Mouse (Mus musculus) G1E (cell line): ENCODE measurements around the gene Rpl31.

Experiments
- CTCF ChIP-seq: IDR thresholded peaks from 2 replicates; pipeline ENCODE4 v1.5.1; 2012; ENCODE audit warnings: low read depth, low read length, inconsistent platforms, mixed read lengths
- GATA1 ChIP-seq: IDR thresholded peaks from 2 replicates; pipeline ENCODE4 v1.6.1; 2012; ENCODE audit warnings: borderline replicate concordance, low read length, inconsistent platforms, mixed read lengths
- GATA2 ChIP-seq: IDR thresholded peaks from 2 replicates; pipeline ENCODE4 v1.6.1; 2012; ENCODE audit warnings: low read depth, low read length, inconsistent platforms, borderline replicate concordance
- POLR2AphosphoS5 ChIP-seq: IDR thresholded peaks from 2 replicates; pipeline ENCODE4 v1.6.1; 2012; ENCODE audit warnings: low read depth, low read length, inconsistent platforms; ENCODE audit not compliant: insufficient replicate concordance
- TAL1 ChIP-seq: conservative IDR thresholded peaks from 2 replicates; pipeline ENCODE4 v1.6.1; 2012; ENCODE audit warnings: low read depth, low read length, inconsistent platforms, mixed read lengths

DNA sequence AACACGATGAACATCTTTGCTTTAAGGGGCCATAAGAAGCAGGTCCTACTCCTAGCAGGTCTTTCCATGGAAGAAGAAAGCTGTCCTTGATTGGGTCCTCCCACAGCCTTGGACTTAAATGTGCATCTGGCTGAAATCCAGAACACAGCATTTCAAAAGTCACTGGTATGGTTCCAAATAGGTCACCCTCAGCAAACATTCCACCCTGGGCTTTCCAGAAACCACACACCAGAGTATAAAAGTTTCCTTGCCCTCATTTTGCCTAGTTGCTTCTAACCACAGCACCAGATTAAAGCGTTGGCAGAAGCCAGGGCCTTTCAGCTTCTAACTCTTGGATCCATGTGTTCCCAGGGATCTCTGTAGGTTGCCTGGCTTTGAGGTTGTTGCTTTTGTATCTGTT, 49.7 kb upstream of the Rpl31 start:
- TF ChIP-seq CTCF, result no peak
- no peak for TF ChIP-seq POLR2AphosphoS5
- TF ChIP-seq GATA1, result no peak
- no peak for TF ChIP-seq TAL1
- no peak for TF ChIP-seq GATA2
